Comparison of ENCODE assay signal across 21 mouse cellular contexts in genomic region chr12:103616860-103617261, GRCm38 (mm10). TPM values are rescaled to one million over a fixed set of nuclear protein-coding genes. Genes with fewer than 3 reads are reported as not detected.
"Had no signal": no experiment of that assay in that cellular context is flagged by ENCODE, and none has a peak within 500 bp of the region (broad histone marks: within the 10 kb centered on the region; RNA-seq: fewer than 3 reads in every experiment).

No protein-coding gene starts in this region.

- H3K9me3 ChIP-seq: limb, embryonic 12.5 days; neural tube, embryonic 15.5 days had no signal

- DNase-seq: kidney, adult 8-10 months; kidney, postnatal 25 days; layer of hippocampus, adult 9-11 months; layer of hippocampus, postnatal 36 days; lung, adult 18-20 months; lung, postnatal 4 days; midbrain, embryonic 14.5 days; right cerebral cortex, adult 18-20 months; right cerebral cortex, postnatal 25 days; thymus, postnatal 36 days had no signal

- H3K27me3 ChIP-seq: limb, embryonic 12.5 days; neural tube, embryonic 15.5 days had no signal

- H3K27ac ChIP-seq: limb, embryonic 12.5 days; neural tube, embryonic 15.5 days had no signal

- H3K9ac ChIP-seq: limb, embryonic 12.5 days; neural tube, embryonic 15.5 days had no signal

- H3K4me1 ChIP-seq: limb, embryonic 12.5 days; neural tube, embryonic 15.5 days had no signal

- H3K36me3 ChIP-seq: limb, embryonic 12.5 days had no signal

- H3K4me3 ChIP-seq: limb, embryonic 12.5 days; myocyte; neural tube, embryonic 15.5 days had no signal

- H3K4me2 ChIP-seq: limb, embryonic 12.5 days; neural tube, embryonic 15.5 days had no signal

RNA-seq across cellular contexts. Expression of gene Serpina10, which starts 14.4 kb away (rescaled TPM):
- total RNA-seq: layer of hippocampus, adult 18-20 months; layer of hippocampus, postnatal 36 days; left cerebral cortex, postnatal 36 days; megakaryocyte-erythroid progenitor cell, adult 5-6 weeks had no signal
- polyA plus RNA-seq: lung, embryonic 16.5 days; myocyte had no signal

RNA-seq across cellular contexts. Expression of gene Serpina6, which starts 40.2 kb away (rescaled TPM):
- total RNA-seq: layer of hippocampus, adult 18-20 months; layer of hippocampus, postnatal 36 days; left cerebral cortex, postnatal 36 days; megakaryocyte-erythroid progenitor cell, adult 5-6 weeks had no signal
- polyA plus RNA-seq: midbrain, embryonic 14.5 days had no signal

RNA-seq across cellular contexts. Expression of gene Serpina16, which starts 59.1 kb away (rescaled TPM):
- total RNA-seq: layer of hippocampus, adult 18-20 months; layer of hippocampus, postnatal 36 days; left cerebral cortex, postnatal 36 days; liver, adult 2 months; megakaryocyte-erythroid progenitor cell, adult 5-6 weeks had no signal
- polyA plus RNA-seq: kidney, embryonic 16.5 days; limb, embryonic 12.5 days; liver, adult 2 months; lung, embryonic 16.5 days; midbrain, embryonic 14.5 days; myocyte; neural tube, embryonic 11.5 days; thymus, postnatal 0 days had no signal
